Mouse (Mus musculus): ENCODE data around the gene Slc39a1.
"Not testable (repeated sequence)": the region's sequence is repeated elsewhere in the genome, so short reads cannot be mapped to it uniquely, and the experiment has no call there.

Gene Slc39a1

GRCm38 (mm10) chr3:90265932-90266741, 18.2 kb downstream of the Slc39a1 start:
- peak; percentile 87 for DNase-seq (ENCODE audit: low read depth)

GRCm38 (mm10) chr3:90266901-90267775, 19.2 kb downstream of the Slc39a1 start:
- peak; percentile 44 for DNase-seq (ENCODE audit: low read depth)

GRCm38 (mm10) chr3:90268190-90268589, 20.2 kb downstream of the Slc39a1 start:
- no peak for DNase-seq (ENCODE audit: low read depth)

- DNase-seq (ENCODE audit: low read depth): no peak
Observed at GRCm38 (mm10) chr3:90268971-90269370, 21.0 kb downstream of the Slc39a1 start.

- no peak for DNase-seq (ENCODE audit: low read depth)
Observed at GRCm38 (mm10) chr3:90270784-90271183, 22.8 kb downstream of the Slc39a1 start.

- DNase-seq (ENCODE audit: low read depth): no peak
Observed at GRCm38 (mm10) chr3:90272170-90272569, 24.2 kb downstream of the Slc39a1 start.

- DNase-seq (ENCODE audit: low read depth): no peak
Observed at GRCm38 (mm10) chr3:90273855-90274254, 25.9 kb downstream of the Slc39a1 start.

GRCm38 (mm10) chr3:90275286-90275685, 27.3 kb downstream of the Slc39a1 start:
- no peak for DNase-seq (ENCODE audit: low read depth)

GRCm38 (mm10) chr3:90276858-90277257, 28.9 kb downstream of the Slc39a1 start:
- DNase-seq (ENCODE audit: low read depth): no peak

- no peak for DNase-seq (ENCODE audit: low read depth)
Observed at GRCm38 (mm10) chr3:90277793-90278192, 29.8 kb downstream of the Slc39a1 start.

- no peak for DNase-seq (ENCODE audit: low read depth)
Observed at GRCm38 (mm10) chr3:90278211-90278610, 30.2 kb downstream of the Slc39a1 start.

- DNase-seq (ENCODE audit: low read depth): no peak
Observed at GRCm38 (mm10) chr3:90279216-90279615, 31.2 kb downstream of the Slc39a1 start.

- DNase-seq (ENCODE audit: low read depth): no peak
Observed at GRCm38 (mm10) chr3:90279743-90280142, 31.8 kb downstream of the Slc39a1 start.

- no peak for DNase-seq (ENCODE audit: low read depth)
Observed at GRCm38 (mm10) chr3:90280708-90281107, 32.7 kb downstream of the Slc39a1 start.

GRCm38 (mm10) chr3:90284150-90284549, 36.2 kb downstream of the Slc39a1 start:
- DNase-seq (ENCODE audit: low read depth): no peak

- DNase-seq (ENCODE audit: low read depth): not testable (repeated sequence)
Observed at GRCm38 (mm10) chr3:90289403-90289802, 41.4 kb downstream of the Slc39a1 start.

- peak; percentile 58 for DNase-seq (ENCODE audit: low read depth)
Observed at GRCm38 (mm10) chr3:90290602-90291001, 42.6 kb downstream of the Slc39a1 start.

- no peak for DNase-seq (ENCODE audit: low read depth)
Observed at GRCm38 (mm10) chr3:90291982-90292344, 44.0 kb downstream of the Slc39a1 start.

GRCm38 (mm10) chr3:90292345-90293275, 44.6 kb downstream of the Slc39a1 start, which contains the start of gene Gatad2b:
TSS of gene Gatad2b (plus strand) at chr3:90293178.
- peak; percentile 100 for DNase-seq (ENCODE audit: low read depth)

GRCm38 (mm10) chr3:90293352-90294063, 45.5 kb downstream of the Slc39a1 start:
- peak; percentile 61 for DNase-seq (ENCODE audit: low read depth)

- peak; percentile 39 for DNase-seq (ENCODE audit: low read depth)
Observed at GRCm38 (mm10) chr3:90294064-90294440, 46.1 kb downstream of the Slc39a1 start.

Data from 416B (cell line).